Mouse (Mus musculus): Measurements from ENCODE around the gene Natd1. TPM values are rescaled to one million over a fixed set of nuclear protein-coding genes. Genes with fewer than 3 reads are reported as not detected.

The Natd1 gene
- total RNA-seq, 2 experiments from 2014 or later: 8.2 to 10.3 TPM

Other genes starting within 250 kb of the Natd1 start
- gene Llgl1, start 215.0 kb downstream of the Natd1 start, total RNA-seq (2021): 1 to 10 TPM; 8.9 to 9.2 TPM
- 100 to 1,000 TPM; 108 to 113 TPM for gene Flii, start 187.5 kb downstream of the Natd1 start, total RNA-seq (2021)
- 10 to 100 TPM; 75.2 to 94.4 TPM for gene Mief2, start 186.4 kb downstream of the Natd1 start, total RNA-seq (2021)
- gene Top3a, start 137.4 kb downstream of the Natd1 start, total RNA-seq (2021): 1 to 10 TPM; 3.7 to 5.0 TPM
- gene Smcr8, start 137.2 kb downstream of the Natd1 start, total RNA-seq (2021): 10 to 100 TPM; 18.4 to 18.5 TPM
- gene Shmt1, start 103.0 kb downstream of the Natd1 start, total RNA-seq (2021): 10 to 100 TPM; 10.6 to 13.9 TPM
- gene Dhrs7b, start 84.1 kb downstream of the Natd1 start, total RNA-seq (2021): 10 to 100 TPM; 21.0 to 21.5 TPM
- 10 to 100 TPM; 41.0 to 42.9 TPM for gene Tmem11, start 35.5 kb downstream of the Natd1 start, total RNA-seq (2021)
- gene Map2k3, start 17.3 kb upstream of the Natd1 start, total RNA-seq (2021): 100 to 1,000 TPM; 105 to 173 TPM
- 10 to 100 TPM; 48.6 to 67.1 TPM for gene Kcnj12, start 107.8 kb upstream of the Natd1 start, total RNA-seq (2021)
- gene Tnfrsf13b, start 212.0 kb upstream of the Natd1 start, total RNA-seq (2021): under 1 TPM in 1 of 2 experiments, not detected in 1; 0.43 TPM

All from gastrocnemius, adult 18-20 months (tissue).